Mouse (Mus musculus) heart, adult 8-10 months (tissue): ENCODE results near the gene Ucp2. TPM values are rescaled to one million over a fixed set of nuclear protein-coding genes. Genes with fewer than 3 reads are reported as not detected.

ENCODE experiments used
- DNase-seq: peaks from one replicate; pipeline ENCODE4 v3.0.0; 2022; ENCODE audit warnings: low spot score
- total RNA-seq, 4 experiments: library from RNA; stranded (reverse); gene quantifications; 2 replicates each; pipeline ENCODE4 v1.2.4; 2022

Ucp2 gene
- 100 to 1,000 TPM; 165 to 276 (median 226) TPM for total RNA-seq

DNA sequence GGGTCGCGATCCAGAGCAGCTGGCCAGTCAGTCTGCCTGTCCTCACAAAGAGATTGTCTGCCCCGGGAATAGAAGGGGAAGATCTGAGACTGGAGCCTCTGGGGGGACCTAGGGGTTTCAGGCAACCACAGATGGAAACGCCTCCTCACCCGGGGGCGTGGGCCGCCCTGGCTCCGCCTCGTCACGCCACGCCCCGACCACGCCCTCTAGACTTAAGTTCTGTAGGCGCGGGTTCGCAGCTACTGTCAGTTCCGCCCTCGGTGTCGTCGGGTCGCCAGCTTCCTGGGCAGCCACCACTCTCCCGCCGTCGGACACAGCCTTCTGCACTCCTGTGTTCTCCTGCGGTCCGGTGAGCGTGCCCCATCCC is at the start of gene Ucp2:
Gene Ucp2 (plus strand): TSS at position 221 of the 367 bp plus-strand sequence.
- DNase-seq: peak; percentile 87

DNA sequence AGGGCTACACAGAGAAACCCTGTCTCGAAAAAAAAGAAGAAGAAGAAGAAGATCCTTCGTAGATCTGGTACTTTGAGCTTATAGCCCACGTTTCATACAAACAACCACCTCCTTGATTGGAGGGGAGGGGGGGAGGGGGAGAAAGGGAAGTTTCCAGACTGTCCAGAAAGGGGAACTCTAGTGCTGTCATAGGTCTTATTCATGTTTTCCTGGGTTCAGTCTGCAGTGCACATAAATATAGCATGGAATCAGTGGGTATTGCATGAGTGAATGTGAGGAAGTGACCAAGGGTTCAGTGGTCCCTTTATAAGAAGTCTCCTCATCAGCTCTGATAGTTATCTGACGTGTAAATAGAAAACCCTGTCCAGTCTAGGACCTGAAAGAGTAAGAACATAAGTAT is 49.4 kb upstream of the Ucp2 start:
- no peak for DNase-seq

DNA sequence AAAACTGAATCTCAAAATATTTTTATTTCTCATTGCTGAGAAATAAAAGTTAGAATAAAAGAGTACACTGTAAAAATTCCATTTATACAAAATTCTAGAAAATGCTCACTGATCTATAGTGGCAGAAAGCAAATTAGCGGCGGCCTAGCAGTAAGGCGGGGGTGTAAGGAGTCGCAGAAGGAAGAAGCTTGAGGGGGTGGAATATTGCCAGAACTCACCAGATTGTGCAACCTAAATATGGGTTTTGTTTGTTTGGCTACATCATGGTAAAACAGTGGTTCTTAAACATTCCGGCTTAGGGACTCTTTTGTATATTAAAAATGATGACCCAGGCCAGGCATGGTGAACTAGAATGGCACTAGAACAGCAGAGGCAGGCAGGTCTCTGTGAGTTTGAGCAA is 46.9 kb upstream of the Ucp2 start:
- DNase-seq: no peak

DNA sequence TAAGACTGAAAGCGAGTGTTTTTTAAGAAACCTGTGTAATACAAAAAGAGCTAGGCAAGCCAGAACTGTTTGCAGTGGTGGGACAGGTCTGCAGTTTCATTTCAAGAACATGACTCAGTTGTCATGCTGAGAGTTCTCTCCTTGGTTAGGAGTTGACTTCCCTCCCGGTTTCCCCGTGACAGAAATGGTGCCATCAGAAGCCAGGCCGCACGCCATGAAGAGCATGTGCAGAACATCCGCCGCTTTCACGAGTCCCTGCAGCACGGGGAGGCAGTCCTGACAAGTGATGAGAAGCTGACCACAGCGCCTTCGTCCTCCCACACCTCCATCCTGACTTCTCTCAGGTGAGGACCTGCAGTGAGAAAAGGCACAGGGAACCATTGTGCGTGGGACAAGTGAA is 44.6 kb upstream of the Ucp2 start:
- DNase-seq: no peak

DNA sequence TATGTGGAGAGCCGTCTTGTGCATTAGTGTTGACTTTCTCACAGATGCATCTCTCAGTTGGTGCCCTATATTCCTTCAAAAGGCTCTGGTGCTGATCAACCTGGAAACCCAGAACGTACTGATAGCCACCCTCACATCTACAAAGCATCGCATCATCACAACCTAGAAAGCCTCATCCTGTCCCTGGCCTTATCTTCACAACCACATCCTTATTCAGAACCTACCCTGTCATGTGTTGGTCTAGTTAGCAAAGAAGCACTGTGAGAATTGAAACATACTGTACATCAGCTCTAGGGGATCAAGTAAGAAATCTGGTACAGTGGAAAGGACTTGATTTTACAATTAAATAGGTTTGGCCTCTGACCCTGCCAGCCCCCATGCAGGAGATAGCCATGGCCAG is 44.2 kb upstream of the Ucp2 start:
- DNase-seq: no peak

- no peak for DNase-seq
Measured at GRCm38 (mm10) chr7:100458153-100458552, 35.0 kb upstream of the Ucp2 start.

GRCm38 (mm10) chr7:100459862-100460261 is 33.3 kb upstream of the Ucp2 start:
- no peak for DNase-seq

- DNase-seq: peak; percentile 87
Measured at GRCm38 (mm10) chr7:100461621-100462151, 31.5 kb upstream of the Ucp2 start.

DNA sequence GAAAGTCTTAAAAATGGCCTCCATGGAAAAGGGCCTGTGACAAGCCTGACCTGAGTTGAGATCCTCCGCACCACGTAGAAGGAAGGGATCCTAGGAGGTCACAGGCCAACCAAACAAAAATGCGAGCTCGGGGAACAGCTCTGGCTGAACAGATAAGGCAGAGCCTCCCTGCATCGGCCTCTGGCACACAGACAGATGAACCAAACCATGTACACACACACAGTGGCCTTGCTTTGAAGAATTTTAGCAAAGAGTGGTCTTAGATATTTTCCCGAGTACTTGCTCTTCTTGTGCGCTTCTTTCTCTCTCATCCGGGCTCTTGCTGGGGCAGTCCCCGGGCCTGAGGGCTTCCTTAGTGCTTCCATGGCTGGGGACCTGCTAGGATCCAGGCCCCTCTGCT is 29.9 kb upstream of the Ucp2 start:
- DNase-seq: no peak

- DNase-seq: no peak
Measured at GRCm38 (mm10) chr7:100463757-100464156, 29.4 kb upstream of the Ucp2 start.

DNA sequence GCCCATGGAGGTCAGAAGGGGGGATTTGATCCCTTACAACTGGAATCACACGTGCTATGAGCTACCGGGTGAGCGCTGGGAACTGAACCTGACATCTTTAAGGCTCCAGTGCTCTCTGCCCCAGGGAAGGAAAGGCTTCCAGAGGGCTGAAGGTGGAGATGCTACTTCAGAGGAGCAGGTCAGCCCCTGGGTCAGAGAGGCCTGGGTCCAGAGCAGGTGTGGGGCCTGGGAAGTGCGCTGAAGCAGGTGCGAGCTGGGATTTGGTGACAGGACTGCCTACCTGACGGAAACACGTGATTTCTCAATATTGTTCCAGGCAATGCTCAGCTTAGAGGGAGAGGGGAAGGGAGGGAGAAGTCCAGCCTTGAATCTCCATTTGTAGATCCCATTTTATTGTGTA is 28.9 kb upstream of the Ucp2 start:
- no peak for DNase-seq

DNA sequence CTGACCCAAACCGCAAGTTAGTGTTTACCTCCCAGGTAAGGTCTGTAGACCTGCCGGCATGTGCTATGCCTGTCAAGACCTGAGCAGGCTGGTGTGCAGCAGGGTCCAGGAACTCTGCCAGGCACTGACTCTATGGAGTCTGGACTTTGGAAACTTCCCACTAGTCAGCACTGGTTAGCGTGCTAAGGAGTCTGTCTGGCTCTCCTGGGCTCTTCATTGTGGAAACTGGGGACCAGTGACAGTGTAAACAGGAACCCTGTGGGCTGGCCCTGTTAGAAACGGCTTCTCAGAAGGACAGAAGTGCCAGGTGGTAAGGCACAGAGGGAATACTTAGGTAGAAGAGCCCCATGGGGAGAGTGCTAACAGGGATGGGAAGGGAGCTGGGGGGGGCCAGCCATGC is 27.9 kb upstream of the Ucp2 start:
- no peak for DNase-seq

GRCm38 (mm10) chr7:100465656-100466309 is 27.4 kb upstream of the Ucp2 start:
- DNase-seq: peak; percentile 87

- no peak for DNase-seq
Measured at GRCm38 (mm10) chr7:100466781-100467510, 26.2 kb upstream of the Ucp2 start.

DNA sequence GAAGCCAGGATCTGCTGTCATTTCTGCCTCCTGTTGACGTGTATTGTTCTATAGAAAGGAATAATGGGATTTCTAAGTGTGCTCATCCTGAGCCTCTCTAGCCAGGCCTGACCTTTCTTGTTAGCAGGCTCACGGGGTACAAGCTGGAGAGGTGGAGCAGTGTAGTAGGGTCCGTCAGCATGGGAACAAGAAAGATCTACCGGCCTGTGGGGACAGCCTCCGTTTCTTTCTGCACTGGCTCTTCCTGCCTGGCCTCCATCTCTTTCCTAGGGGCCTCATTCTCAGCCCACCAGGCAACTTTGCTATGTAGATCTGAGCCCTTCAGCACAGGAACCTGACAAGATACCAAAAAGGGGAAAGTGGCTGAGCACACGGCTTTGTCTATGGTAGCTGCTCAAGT is 24.4 kb upstream of the Ucp2 start:
- DNase-seq: no peak

DNA sequence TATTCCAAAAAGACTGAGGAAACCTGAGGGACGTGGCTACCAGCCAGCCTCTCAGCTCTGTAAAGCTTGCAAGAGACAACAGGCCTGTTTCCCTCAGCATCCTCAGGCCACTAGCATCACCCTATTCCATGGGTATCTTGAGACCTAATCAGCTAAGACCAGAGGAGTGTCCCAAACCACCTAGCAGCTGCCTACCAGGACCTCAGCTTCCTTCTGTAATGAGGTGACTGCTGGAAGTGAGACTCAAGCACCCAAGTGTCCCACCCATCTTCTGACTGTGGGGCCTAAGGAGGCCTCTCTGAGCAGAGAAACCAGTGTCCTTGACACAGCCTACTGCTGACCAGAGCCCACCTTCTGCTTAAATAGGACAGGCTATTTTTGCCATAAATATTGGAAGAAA is 23.6 kb upstream of the Ucp2 start:
- DNase-seq: no peak

DNA sequence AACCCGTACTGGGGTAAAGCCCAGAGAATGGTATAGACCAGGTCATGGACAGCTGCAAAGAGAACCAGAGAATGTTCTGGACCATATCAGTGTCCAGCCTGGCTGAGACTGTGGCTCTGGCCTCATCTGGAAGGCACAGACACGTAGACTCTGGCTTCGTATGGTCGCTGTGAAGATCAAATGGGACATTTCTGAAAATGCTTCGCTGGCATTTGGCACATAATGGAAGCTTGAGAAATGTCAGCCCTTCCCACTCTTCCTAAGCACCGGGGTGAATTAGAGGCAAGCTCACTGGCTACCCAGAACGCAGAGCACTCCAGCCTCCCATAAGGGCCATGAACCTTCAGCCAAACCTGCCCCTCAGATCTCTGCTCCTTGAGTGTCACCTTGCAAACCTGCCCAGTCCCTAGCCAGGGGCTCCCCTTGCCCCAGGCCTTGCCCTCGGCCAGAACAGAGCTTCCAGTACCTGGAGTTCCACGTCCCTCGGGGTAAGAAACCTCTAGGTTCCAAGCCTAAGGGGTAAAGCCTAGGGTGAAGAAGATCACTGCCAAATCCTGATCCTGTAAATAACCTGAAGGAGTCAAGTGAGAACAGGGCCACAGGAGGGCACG is 22.2 kb upstream of the Ucp2 start:
- no peak for DNase-seq

DNA sequence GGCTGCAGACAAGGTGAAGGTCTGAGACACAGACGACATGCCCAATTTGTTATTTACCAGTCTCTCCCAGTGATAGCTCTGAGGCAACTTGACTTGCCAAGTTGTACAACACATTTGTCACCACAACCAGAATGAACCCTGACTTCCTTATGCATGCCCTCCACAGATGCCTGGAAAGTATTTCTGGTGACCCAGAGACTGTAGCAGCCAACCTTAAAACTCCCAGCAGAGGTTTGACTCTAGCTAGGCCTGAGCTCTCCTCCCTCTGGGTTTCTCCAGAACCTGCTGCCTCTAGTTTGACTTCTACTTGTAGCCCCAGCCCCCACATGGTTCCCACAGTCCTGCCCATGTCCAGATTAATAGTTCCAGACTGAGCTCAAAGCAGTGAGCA is 21.7 kb upstream of the Ucp2 start:
- DNase-seq: no peak

DNA sequence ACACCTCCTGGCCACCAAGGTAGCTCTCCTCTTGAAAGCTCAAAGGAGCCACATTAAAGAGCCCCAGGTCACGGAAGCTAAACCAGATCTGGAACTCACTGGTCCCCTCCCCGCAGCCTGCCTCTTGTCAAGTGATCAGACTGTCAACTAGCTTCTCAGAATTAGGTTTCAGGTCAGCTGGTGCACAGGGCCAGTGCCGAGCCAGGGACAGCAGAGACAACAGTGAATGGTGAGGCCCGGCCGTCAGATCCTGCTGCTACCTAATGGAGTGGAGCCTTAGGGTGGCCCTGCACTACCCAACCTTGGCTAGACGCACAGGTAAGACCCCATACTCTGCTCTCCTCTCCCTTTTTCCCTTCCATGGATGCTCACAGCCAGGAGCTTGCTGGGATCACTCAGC is 20.4 kb upstream of the Ucp2 start, which contains the start of gene Ucp3:
Gene Ucp3 (plus strand): TSS at position 214 of the 400 bp plus-strand sequence.
- DNase-seq: peak; percentile 28

DNA sequence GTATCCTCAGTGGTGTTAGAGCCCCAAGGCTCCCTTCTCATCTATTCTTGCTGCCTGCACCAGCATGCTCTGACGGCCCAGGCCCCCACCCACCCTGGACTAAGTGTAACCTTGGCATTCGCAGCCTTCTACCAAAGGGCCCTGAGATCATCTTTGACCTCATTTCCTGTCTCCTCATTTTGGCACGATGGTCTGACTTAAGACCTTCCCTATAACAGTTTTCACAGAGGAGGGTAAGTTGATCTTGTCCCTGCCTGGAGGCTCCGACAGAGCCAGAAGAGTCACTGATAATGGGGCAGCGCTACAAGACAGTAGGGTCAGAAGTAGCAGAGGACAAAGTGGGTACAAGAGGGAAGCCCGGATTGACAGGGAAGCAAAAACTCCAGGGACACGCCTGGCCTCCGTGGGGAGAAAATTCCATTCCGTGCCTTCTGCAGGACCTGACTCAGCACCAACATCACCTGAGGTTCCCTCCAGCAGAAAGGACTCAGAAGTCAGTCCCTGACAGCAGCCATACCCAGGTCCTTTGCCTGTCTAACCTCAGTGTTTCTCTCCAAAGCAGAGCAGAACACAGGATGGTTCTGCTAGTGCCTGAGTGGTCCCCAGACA is 19.2 kb upstream of the Ucp2 start:
- no peak for DNase-seq

DNA sequence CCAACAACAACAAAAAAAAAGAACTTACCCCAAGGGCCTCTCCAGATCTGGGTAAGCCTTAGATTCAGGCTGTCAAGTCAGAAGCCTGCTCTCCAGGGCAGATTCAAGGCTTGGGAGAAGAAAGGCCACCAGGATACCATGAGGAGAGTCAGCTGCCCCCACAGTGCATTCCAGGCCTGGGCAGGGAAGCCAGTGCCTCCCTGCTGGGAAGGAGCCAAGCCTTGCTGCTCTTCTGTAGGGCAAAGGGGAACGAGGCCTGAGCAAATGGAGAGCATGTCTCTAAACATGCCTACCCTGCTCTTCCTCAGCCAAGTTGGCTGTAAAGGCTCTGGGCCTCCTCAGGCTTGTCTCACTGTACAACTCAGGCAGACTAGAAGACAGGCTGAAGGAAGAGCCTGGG is 18.5 kb upstream of the Ucp2 start:
- DNase-seq: peak; percentile 32

- DNase-seq: no peak
Measured at GRCm38 (mm10) chr7:100479100-100479822, 13.9 kb upstream of the Ucp2 start.
